In genomic region chr9:102577480-102577879, GRCm38 (mm10) we compare ENCODE assay signal across 13 mouse cellular contexts. TPM values are rescaled to one million over a fixed set of nuclear protein-coding genes. Genes with fewer than 3 reads are reported as not detected.
DNase-seq lines count a peak whose midpoint lies in the region; ATAC-seq lines count a peak whose summit lies in the region.
"Had no signal": no experiment of that assay in that cellular context is flagged by ENCODE, and none has a peak within 500 bp of the region (broad histone marks: within the 10 kb centered on the region; RNA-seq: fewer than 3 reads in every experiment).

No protein-coding gene starts in this region.

- 0 out of 2 replicates have a peak, but pooled peaks cover 2% of the 10 kb centered on the region for H3K4me1 ChIP-seq in heart, embryonic 15.5 days (replicated peaks)

- H3K4me3 ChIP-seq in heart, embryonic 15.5 days = no peak overlapping the region
- H3K4me3 ChIP-seq: forebrain, embryonic 13.5 days; heart, adult 2 months; limb, embryonic 15.5 days; midbrain, embryonic 13.5 days had no signal

- no peak overlapping the region for H3K9ac ChIP-seq in heart, embryonic 15.5 days
- H3K9ac ChIP-seq: forebrain, embryonic 13.5 days; limb, embryonic 15.5 days; midbrain, embryonic 13.5 days had no signal

- peak; percentile 86 for ATAC-seq in CD4-positive, CD25-positive, alpha-beta regulatory T cell, adult 4 months
- ATAC-seq in heart, embryonic 15.5 days (replicated peaks; ENCODE audit: insufficient number of reproducible peaks, insufficient read depth, low FRiP score, low read depth) = no peak
- ATAC-seq: forebrain, embryonic 13.5 days; midbrain, embryonic 13.5 days had no signal

- no peak overlapping the region for H3K4me2 ChIP-seq in heart, embryonic 15.5 days
- H3K4me2 ChIP-seq: forebrain, embryonic 13.5 days; limb, embryonic 15.5 days; midbrain, embryonic 13.5 days had no signal

- H3K9me3 ChIP-seq in heart, embryonic 15.5 days (replicated peaks) = no peaks in the 10 kb centered on the region
- H3K9me3 ChIP-seq: forebrain, embryonic 13.5 days; limb, embryonic 15.5 days; midbrain, embryonic 13.5 days had no signal

- no peaks in the 10 kb centered on the region for H3K27me3 ChIP-seq in heart, embryonic 15.5 days
- H3K27me3 ChIP-seq: forebrain, embryonic 13.5 days; limb, embryonic 15.5 days; midbrain, embryonic 13.5 days had no signal

- DNase-seq in heart, adult 18-20 months = peak; percentile 8 to 33
- DNase-seq in heart, postnatal 36 days = no peak
- DNase-seq in lung, postnatal 25 days (ENCODE audit: low spot score) = peak; percentile 40
- no peak for DNase-seq in cerebellum, postnatal 4 days (ENCODE audit: low spot score in 2 of 2)
- no peak for DNase-seq in frontal cortex, postnatal 36 days (ENCODE audit: low spot score in 2 of 2)
- DNase-seq in retina, embryonic 14.5 days (ENCODE audit: low spot score) = no peak
- DNase-seq: embryo, embryonic 11 days had no signal

- no peaks in the 10 kb centered on the region for H3K36me3 ChIP-seq in heart, embryonic 15.5 days
- H3K36me3 ChIP-seq: limb, embryonic 15.5 days; midbrain, embryonic 13.5 days had no signal

- WGBS in heart, embryonic 15.5 days = 46% methylated on average over 5 of the region's 5 CpGs

- intact Hi-C loops in heart, postnatal 36 days (cut with DNase I) = no loop called here

- H3K27ac ChIP-seq in heart, embryonic 15.5 days = peak overlapping the region; percentile 41; the same call in 1 of the 2 replicates
- H3K27ac ChIP-seq: forebrain, embryonic 13.5 days; heart, adult 2 months; limb, embryonic 15.5 days; midbrain, embryonic 13.5 days had no signal

RNA-seq across cellular contexts. Expression of gene Anapc13, which starts 48.6 kb away (rescaled TPM):
- total RNA-seq in heart, adult 18-20 months (2021) = 100 to 1,000 TPM; 357 to 368 TPM
- 100 to 1,000 TPM; 341 to 347 TPM for total RNA-seq in heart, postnatal 36 days (2021)
- 100 to 1,000 TPM in 1 of 2 experiments, 10 to 100 TPM in 1; 88.7 to 111 TPM for polyA plus RNA-seq in CD4-positive, CD25-positive, alpha-beta regulatory T cell, adult 4 months (2017; shearing (Covaris generic))
- polyA plus RNA-seq in heart, embryonic 15.5 days (2015; fragmentation: Nextera tagmentation; extraction: Ambion mirVana) = 216 and 286 TPM in 2 replicates

RNA-seq across cellular contexts. Expression of gene Cep63, which starts 48.9 kb away (rescaled TPM):
- 10 to 100 TPM; 52.5 to 59.4 TPM for total RNA-seq in heart, adult 18-20 months (2021)
- 10 to 100 TPM; 53.0 to 53.1 TPM for total RNA-seq in heart, postnatal 36 days (2021)
- polyA plus RNA-seq in CD4-positive, CD25-positive, alpha-beta regulatory T cell, adult 4 months (2017; shearing (Covaris generic)) = 10 to 100 TPM; 52.0 to 61.4 TPM
- polyA plus RNA-seq in heart, embryonic 15.5 days (2015; fragmentation: Nextera tagmentation; extraction: Ambion mirVana) = 49.5 and 50.2 TPM in 2 replicates

Comparison
In these comparisons a context has a peak if more than half of its experiments do, and no peak if none do; other contexts are left out.
1. DNase-seq: peak in heart, adult 18-20 months (2 of 2) and lung, postnatal 25 days (single experiment); none in heart, postnatal 36 days (0 of 2), cerebellum, postnatal 4 days (0 of 2), frontal cortex, postnatal 36 days (0 of 2) and retina, embryonic 14.5 days (single experiment).